Mouse (Mus musculus): Measurements from ENCODE around the gene Lpcat2b.

DNA sequence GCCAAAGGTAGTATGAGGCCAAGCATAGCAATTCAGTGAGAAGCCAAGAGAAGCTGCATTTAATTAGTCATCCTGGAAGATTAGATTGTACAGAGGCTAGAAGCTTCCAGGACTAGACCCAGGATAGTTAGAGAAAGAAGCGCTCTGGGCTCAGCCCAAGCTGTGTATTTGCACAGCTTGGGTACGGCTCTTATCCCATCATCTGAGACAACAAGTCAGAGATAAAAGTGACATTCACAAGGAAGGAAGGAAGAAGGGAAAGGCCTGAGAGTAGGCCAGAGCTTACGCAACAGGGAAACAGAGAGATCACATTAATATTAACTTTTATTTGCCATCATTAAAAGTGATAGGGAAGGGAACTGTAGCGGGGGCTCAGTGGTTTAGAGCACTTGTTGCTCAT, 16.6 kb downstream of the Lpcat2b start:
- TF ChIP-seq POLR2A (IDR thresholded peaks at IDR 0.05; ENCODE audit: borderline replicate concordance, low read depth, low read length) (no peak), CTCF (IDR thresholded peaks at IDR 0.05; ENCODE audit: low read depth, low read length) (no peak)

Data from bone marrow macrophage, adult 2 months (primary cell).